Mouse (Mus musculus) layer of hippocampus, postnatal 10 days (tissue): ENCODE results near the gene Cdc42bpa. TPM values are rescaled to one million over a fixed set of nuclear protein-coding genes. Genes with fewer than 3 reads are reported as not detected.
"Not testable (repeated sequence)": the region's sequence is repeated elsewhere in the genome, so short reads cannot be mapped to it uniquely, and the experiment has no call there.

ENCODE experiments used
- DNase-seq, 2 experiments: peaks; one replicate each; pipeline ENCODE4 v3.0.0; 2021; ENCODE audit warnings: low spot score in 2 of 2
- total RNA-seq, 2 experiments: library from RNA; stranded (reverse); gene quantifications; 2 replicates each; pipeline ENCODE4 v1.2.3; 2021

Cdc42bpa gene
- total RNA-seq, 2 experiments from 2014 or later = 220 to 243 TPM

DNA sequence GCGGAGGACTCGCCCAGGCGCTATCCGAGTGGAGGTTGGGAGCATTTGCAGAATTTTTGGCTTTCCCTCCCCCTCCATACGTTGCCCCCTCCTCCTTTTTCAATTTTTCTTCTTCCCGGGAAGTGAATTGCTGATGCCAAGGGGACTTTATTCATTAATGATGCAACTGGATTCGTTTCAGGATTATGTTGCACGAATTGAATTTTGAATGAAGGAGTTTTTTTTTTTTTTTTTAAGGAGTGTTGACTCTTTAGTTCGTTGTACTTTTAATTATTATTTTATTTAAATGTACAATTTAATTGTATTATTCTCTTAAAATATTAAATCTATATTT is 238 bp downstream of the Cdc42bpa start:
- no peak for DNase-seq

DNA sequence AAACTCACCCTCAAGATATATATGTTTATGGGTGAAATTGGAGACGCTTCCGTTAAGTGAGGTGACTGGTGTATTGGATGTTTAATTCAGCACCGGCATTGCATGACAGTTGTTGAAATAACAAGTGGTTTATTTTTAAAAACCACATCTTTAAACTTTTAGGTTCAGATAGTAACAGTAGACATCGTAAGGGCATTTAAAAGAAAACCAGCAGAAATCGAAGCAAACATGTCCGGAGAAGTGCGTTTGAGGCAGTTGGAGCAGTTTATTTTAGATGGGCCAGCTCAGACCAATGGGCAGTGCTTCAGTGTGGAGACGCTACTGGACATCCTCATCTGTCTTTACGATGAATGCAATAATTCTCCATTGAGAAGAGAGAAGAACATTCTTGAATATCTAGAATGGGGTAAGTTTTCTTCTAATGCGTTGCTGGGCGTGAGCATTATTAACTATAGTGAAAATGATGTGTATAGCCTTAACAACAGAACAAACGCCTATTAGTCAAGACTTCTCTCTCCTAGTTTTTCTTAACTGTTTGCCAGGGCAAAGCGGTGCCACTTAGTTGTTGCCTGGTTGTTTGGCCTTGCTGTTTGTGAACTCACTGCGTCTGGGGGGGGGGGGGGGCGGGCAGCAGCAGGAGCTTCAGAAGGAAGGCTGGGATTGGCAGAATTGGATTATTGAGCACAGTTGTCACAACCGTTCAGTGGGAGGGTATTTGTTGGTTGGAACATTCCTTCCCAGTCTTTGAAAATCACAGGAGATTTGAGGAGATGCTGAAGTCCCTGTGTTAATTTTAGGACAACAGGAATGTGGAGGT is 818 bp downstream of the Cdc42bpa start:
- DNase-seq = peak in 1 of 2 experiments; percentile 26

DNA sequence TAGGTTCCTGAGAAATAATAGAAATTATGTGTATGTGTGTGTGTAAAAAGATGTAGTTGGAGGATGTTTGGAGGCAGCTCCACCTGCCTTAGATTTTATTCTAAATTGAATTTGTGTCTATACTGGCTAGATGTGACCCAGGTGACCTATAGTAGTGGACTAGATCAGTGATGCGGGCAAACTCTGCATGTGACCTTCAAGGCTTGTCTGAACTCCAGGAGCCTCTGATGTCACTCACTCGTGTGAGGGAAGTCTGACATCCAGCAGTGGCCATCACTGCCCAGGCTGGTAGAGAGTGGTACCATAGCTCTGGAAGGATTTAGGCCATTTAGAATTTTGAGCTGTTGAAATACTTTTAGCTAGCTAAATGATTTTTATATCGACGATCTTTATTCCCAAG is 1.5 kb downstream of the Cdc42bpa start:
- DNase-seq = no peak

DNA sequence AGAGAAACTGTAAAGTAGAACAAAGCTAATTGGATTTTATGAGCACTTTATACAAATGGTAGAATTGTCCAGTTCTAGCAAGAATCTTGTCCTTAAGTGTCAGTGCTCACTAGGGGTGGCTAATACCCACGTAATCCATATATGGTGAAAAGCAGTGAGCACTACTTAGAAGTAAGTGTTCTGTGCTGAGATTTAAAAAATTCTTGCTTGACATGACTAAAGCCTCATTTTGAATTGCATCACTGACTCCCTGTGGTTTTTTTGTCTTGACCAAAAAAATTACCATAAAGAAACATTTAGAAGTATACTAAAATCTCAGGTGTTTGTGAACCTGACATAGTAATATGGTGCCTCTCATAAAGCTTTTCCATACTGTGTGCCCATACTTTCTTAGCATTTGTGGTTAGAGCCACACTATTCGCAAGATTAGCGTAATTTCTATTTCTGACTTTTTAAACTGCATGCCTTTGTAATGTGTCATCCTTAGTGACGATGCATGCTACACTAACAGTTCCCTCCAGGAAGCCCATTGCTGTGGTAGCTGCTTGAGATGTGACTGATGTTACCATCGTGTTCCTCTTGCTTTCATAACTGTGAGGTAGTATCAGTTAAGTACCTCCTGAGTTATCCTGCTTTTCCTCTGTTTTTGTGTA is 9.6 kb downstream of the Cdc42bpa start:
- no peak for DNase-seq

DNA sequence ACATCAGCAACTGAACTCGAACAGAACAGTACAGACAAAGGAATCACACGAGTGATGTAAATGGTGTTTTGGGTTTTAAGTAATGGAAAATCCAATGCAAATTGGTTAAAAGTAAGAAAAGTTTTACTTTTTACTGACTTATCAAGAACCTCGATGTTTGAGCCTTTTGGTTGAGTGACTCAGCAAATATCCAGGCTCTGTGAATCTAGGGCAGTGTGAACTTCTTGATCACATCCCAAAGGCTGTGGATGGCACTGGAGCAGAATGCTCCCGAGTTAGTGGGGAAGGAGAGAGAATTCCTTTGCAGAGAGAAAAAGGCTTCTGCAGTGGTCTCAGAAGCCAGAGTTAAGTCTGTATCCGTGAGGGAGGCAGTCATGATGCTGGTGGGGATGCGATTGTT is 14.7 kb downstream of the Cdc42bpa start:
- no peak for DNase-seq

DNA sequence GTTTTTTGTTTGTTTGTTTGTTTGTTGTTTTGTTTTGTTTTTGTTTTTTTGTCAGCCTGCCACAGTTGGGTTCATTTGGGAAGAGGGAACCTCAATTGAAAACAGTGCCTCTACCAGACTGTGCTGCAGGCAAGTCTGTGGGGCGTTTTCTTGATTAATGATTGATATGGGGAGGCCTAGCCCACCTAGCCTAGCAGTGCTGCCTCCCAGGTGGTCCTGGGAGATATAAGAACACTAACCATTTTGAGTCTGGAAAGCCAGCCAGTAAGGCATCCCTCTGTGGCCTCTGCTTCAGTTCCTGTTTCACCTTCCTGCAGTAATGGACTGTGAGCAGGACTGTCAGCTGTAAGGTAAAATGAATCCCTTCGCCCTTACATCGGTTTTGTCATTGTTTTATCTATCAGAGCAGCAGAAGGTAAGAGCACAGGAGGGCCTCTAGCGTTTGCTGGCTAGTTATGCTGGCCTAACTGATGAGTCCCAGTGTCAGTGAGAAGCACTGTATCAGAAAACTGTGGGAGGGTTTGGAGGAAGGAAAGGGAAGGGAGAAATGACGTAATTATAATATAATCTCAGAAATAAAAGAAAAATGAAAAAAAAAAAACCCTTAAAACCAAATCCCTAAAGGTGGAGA is 15.5 kb downstream of the Cdc42bpa start:
- no peak for DNase-seq

DNA sequence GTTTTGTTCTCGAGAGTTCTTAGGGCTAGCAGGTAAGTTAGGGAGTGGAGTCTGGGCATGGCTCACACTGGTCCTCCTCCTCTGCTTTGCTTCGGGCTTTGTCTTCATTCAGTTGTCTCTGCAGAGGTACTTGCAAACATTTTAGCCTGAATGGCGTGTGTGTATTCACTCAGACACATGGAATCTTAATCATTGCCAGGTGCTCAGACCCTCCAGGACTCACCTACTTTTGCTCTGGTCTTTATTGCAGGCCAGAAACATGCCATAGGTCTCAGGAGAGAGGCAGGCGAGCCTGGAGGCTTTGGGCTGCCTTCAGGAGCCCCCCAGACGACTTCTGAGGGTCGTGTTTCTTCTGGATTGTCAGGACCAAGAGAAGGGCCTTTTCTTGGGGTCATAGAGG is 17.2 kb downstream of the Cdc42bpa start:
- DNase-seq = no peak

DNA sequence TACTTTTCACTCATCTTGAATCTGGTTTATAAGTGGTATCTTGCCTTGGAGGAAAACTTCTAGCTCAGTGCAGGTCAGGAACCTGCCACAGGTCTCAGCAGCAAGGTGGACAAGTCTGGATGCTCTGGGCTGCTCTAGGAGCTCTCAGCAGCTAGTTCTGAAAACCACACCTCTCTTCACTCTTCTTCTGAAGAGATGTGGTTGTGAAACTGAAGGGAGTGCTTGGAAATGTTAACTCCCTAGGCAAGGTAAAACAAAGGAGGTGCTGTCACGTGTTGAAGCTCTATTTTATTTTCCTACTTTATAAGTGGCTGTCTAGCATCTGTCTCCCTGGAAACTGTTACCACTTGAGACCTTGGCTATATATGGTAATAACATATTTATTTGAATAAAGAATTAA is 18.5 kb downstream of the Cdc42bpa start:
- DNase-seq = no peak

DNA sequence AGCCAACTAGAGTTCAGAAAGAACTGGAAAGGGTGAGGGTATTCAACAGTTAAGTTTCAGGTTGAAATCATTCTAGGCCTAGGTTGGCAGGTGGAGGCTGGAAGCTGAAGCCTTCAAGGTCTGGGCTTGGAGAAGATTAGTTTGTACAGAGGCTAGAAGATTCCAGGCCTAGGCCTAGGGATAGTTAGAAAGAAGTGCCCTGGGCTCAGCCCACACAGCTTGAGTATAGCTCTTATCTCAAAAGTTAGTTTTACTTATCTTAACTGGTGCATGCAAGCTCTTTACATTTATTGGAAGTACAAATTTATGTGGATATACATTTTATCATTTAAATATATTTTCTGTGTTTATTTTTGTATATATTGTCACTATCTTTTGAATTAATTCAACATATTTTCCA is 21.4 kb downstream of the Cdc42bpa start:
- DNase-seq = no peak

DNA sequence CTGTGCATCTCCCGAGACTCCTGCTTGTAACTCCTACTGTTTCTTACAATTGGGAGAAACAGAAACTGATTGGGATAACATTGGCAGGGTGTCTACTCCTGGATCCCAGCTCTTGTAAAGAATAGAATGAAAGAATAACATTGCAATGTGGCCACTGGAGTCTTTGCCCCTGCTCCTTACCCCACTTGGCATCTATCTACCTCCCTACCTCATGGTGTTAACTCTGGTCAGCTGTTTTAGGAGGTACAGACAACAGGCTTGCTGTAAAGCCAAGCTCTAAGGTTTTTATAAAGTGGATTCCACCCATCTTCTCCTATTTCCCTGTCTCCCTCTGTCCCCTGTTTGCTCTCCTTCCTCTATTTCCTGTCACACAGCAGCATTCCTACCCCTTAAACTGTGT is 21.9 kb downstream of the Cdc42bpa start:
- no peak for DNase-seq

DNA sequence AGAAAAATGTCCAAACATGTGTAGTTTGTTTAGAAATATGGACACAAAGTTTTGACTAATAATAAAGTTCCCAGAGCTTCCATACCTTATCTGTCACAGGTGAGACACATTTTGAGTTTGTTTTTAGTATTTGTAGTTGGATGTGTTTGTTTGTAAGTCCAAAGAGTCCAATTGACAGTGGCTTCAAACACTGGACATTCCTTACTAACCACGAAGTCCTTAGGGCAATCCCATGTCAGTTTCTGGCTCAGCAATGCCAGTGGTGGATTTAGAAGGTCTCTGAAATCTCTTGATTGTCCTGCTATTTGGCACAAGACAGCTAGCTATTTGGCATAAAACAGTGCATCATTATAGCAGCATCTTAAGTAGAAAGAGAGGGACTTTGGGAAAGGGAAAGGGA is 22.7 kb downstream of the Cdc42bpa start:
- DNase-seq = no peak

DNA sequence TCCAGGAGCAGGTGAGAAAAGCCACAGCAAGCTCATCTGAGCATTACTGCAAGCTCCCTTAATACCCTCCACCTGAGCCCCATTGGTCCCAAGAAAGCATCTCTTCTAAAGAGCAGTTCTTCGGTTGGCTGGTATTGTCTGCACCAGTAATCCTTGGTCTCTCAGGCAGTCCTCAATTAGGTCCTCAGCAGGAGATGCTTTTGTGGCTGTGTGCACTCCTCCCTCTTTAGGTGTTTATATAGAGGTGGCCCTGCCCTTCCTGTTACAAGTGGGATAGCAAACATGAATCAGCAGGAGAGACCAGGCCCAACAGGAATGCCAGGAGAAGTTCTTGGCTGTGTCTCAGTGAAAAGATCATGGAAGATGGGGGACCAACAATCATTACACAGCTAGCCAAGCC is 23.9 kb downstream of the Cdc42bpa start:
- no peak for DNase-seq

DNA sequence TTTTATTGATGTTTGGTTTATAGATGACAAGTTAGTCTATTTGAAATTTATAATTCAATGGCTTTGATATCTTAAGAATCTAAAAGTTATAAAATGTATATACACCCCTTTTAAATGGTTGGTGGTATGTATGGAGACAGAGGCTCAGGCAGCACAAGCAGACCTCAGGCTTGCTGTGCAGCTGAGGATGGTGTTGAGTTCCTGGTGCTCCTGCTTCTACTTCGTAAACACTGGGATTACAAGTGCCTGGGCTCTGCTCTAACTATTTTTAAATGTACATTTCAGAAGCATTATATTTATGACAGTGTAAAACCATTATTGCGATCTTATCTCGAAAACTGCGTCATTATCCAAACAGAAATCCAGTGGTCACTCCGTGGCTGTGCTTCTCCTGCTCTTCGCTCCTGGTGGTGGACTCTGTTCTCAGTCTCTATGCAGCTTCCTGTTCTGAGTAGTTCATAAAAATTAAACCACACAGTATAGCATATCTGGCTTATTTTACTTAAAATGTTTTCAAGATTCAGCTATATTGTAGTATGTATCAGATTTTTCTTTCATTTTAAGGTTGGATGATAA is 31.5 kb downstream of the Cdc42bpa start:
- no peak for DNase-seq

DNA sequence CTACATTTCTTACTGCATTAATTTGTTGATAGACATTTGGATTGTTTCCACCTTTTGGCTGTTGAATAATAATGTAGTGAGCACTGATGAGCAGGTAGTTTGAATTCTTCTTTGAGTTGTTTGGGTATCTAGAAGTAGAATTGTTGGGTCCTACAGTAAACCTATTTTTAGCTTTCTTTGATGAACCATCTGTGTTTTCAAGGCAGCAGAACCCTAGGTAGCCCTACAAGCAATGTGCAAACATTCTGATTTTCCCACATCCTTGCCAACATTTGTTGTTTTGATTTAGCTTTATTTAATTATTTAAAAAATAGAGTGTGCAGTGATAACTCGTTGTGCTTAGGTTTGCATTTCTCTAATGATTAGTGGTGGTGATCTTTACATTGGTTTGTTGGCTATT is 32.0 kb downstream of the Cdc42bpa start:
- no peak for DNase-seq

DNA sequence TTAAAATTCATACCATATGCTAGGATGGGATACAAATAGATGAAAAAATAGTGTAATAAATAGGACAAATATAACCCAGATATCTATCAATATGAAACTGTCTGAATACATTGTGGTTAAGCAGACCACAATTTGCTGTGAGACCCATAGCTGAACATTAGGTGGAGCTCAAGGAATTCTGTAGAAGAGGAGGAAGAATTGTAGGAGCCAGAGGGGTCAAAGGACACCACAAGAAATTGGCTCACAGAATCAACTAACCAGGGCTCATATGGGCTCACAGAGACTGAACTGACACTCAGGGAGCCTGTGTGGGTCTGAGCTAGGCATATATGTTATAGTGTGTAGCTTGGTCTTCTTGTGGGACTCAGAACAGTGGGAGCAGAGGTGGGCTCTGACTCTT is 47.8 kb downstream of the Cdc42bpa start:
- no peak for DNase-seq

DNA sequence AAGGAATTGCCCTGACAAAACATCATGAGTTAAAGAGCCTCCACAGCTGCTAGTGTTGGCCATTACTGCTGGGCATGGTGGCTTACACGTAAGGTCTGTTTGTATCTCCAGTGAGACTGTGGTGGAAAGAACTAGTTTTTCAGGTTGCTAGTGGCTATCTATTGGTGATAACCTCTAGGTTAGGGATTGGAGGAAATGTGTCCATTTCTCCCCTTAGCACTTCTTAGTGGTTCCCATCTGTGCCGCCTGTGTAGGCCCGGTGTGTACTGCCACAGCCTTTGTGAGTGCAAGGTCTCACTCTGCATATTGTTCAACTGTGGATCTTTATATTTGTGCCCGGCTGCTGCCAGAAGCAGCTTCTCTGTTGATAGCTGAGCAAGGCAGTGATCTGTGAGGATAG is 53.2 kb downstream of the Cdc42bpa start:
- DNase-seq = no peak

DNA sequence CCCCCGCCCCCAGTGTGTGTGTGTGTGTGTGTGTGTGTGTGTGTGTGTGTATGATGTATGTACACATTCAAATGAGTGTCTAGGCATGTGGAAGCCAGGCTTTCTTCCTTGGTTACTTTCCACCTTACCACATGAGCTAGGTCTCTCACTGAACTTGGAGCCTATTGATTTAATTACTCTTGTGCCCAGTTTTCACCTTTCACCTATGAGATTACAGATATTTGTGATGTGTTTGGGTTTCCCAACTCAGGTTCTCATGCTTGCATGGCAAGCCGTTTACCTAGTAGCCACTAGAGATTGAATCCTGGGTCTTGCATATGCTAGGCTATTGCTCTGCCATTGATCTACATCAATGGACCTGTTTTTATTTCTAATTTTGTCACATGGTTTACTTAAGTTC is 57.9 kb downstream of the Cdc42bpa start:
- DNase-seq = no peak

DNA sequence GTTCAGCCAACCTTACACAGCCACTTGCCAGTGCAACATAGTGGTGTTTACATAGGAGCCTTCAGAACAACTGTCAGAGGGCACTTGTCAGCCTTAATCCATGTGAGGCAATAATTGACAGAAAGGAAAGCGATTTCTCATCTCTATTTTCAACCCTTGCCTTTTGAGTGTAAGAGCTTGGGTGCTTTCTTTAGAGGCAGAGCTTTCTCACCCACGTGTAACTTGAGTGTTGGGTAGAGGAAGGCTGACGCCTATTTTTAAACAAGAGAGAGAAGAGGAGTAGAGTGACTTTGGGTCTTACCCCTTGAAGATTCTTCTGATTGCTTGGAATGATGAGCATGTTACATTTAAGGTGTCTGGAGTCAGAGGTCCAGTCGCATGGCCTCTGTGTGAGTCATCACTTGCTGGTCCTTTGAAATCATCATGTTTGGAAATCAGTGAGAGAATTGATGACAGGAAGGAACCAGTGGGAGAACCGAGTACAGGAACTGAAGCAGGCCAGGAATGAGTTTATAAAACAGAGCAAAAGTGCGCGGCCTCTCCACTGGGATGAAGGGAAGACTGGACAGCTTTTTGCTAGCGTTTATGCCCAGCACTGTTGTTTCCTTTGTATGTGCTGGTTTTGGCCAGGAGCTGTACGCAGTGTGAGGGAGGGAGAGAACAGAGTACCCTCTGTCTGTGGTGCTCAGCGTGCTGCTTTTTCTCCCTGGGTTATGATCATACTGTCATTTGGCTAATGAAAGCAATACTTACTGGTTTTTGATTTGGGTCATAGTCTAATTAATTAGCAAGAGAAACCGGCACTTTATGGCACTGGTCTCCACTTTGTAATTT is 61.4 kb downstream of the Cdc42bpa start:
- DNase-seq = no peak

DNA sequence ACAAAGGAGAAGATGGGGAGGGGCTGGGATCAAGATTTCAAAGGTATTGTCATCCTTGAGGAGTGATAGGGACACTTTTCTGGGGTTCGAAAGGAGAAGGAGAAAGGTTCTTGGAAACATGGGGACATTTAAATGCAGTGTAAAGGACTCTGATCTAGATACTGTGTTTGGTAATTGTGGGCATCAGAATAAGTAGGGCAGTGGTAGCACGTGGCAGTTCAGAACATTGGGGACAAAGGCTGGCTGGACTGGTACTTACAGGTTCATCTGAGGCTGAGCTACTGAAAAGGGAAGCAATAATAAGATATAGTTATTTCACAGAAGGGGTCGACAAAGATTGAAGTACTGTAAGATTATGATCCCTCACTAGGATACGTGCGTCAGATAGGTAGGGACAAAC is 63.2 kb downstream of the Cdc42bpa start:
- DNase-seq = no peak

DNA sequence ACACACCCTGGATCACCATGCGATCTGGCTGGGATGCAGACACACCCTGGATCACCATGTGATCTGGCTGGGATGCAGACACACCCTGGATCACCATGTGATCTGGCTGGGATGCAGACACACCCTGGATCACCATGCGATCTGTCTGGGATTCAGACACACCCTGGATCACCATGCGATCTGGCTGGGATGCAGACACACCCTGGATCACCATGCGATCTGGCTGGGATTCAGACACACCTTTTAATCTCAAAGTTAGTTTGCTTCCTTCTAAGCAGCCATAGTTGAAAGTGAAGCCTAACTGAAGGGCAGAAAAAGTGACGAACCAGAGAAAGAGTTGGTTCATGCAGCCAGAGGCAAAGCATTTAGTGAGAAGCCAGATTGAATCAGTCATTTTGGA is 69.6 kb downstream of the Cdc42bpa start:
- DNase-seq = not testable (repeated sequence)

DNA sequence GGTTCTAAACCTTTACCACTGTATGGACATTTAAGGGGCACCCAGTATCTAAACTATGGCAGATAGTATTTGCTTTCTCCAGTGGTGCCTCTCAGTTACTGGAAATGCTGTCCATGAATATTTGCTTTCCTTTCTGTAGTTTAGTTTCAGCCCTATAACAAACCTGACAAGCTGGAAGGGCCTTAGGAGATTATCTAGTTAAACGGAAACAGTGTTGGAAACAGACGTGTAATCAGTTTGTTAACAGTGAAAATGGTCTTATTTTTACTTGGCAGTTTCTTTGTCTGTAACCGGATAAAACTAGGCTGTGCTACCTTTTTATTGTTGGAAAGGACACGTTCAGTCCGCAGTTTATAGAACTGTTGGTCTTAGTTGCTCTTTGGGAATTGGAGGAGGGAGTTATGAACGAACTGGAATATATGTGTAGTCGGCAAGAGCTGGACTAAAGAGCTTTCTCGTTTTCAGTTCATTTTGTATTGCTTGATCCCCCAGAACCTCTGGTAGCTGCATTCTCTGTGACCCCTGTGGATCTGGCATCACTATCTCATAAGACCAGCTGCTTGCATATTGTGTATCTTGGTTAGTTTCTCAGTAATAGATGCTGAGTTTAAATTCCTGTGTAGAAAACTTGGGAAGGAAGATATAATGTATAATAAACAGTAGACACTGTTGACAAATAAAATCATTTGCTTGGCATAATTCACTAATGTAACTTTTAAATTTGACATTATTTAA is 70.5 kb downstream of the Cdc42bpa start:
- no peak for DNase-seq
